Mouse (Mus musculus): Measurements from ENCODE around the gene Mst1r. TPM values are rescaled to one million over a fixed set of nuclear protein-coding genes. Genes with fewer than 3 reads are reported as not detected.

Gene Mst1r
- total and polyA plus RNA-seq, 3 experiments = 133 to 149 TPM; not detected in 1

GRCm38 (mm10) chr9:107934146-107934545 is 27.5 kb downstream of the Mst1r start:
- Histone ChIP-seq H3K79me2 (ENCODE audit: control insufficient read depth, insufficient read depth, low read length, poor library complexity) (no peaks in the 10 kb centered on the region), H3K27ac (ENCODE audit: control insufficient read depth, low read depth, low read length) (no peak overlapping the region), H3K4me1 (ENCODE audit: control insufficient read depth in 1 of 2, insufficient read depth in 2 of 2, low read length in 2 of 2) (no peaks in the 10 kb centered on the region), H3K27me3 (ENCODE audit: control insufficient read depth in 1 of 2, insufficient read depth in 2 of 2, low read length in 2 of 2) (peaks cover 6 to 15% of the 10 kb centered on the region in 2 experiments), H3K9me3 (replicated peaks; ENCODE audit: insufficient read depth, low read length) (no peaks in the 10 kb centered on the region), H3K4me3 (ENCODE audit: control insufficient read depth in 1 of 2, insufficient read depth in 1 of 2, low read depth in 2 of 2, low read length in 2 of 2) (no peak overlapping the region), H3K9ac (ENCODE audit: control insufficient read depth, low read depth, low read length, poor library complexity, severe bottlenecking) (no peak overlapping the region), H3K36me3 (ENCODE audit: control insufficient read depth in 1 of 2, insufficient read depth in 2 of 2, low read length in 2 of 2) (0 out of 4 replicates have a peak, but pooled peaks cover 0 to 2% of the 10 kb centered on the region in 2 experiments)
- DNase-seq (ENCODE audit: low read depth, low spot score) = no peak
- TF ChIP-seq TBP (IDR thresholded peaks at IDR 0.05; ENCODE audit: low read depth, low read length) = no peak
- TF ChIP-seq ZC3H11A (IDR thresholded peaks at IDR 0.05; ENCODE audit: low read depth, low read length) = no peak
- no peak for TF ChIP-seq MYB (IDR thresholded peaks at IDR 0.05; ENCODE audit: low read depth, low read length)
- TF ChIP-seq TAL1 (IDR thresholded peaks at IDR 0.05; ENCODE audit: low read length) = no peak
- TF ChIP-seq MAFK (IDR thresholded peaks at IDR 0.05; ENCODE audit: borderline replicate concordance, low read depth, low read length) = no peak
- TF ChIP-seq MAX (IDR thresholded peaks at IDR 0.05; ENCODE audit: low read length) = no peak
- TF ChIP-seq USF2 (IDR thresholded peaks at IDR 0.05; ENCODE audit: borderline replicate concordance in 1 of 2, insufficient read depth in 1 of 2, low read depth in 1 of 2, low read length in 2 of 2) = no peak
- TF ChIP-seq GATA1 (IDR thresholded peaks at IDR 0.05; ENCODE audit: low read depth, low read length) = no peak
- TF ChIP-seq ELF1 (IDR thresholded peaks at IDR 0.05; ENCODE audit: low read depth, low read length) = no peak
- no peak for TF ChIP-seq EP300 (IDR thresholded peaks at IDR 0.05; ENCODE audit: low read depth in 1 of 2, low read length in 2 of 2)
- TF ChIP-seq MEF2A (IDR thresholded peaks at IDR 0.05; ENCODE audit: extremely low read depth, insufficient replicate concordance, low read depth, low read length, poor library complexity, severe bottlenecking) = no peak
- TF ChIP-seq HCFC1 (IDR thresholded peaks at IDR 0.05; ENCODE audit: low read depth, low read length) = no peak
- no peak for TF ChIP-seq SMC3 (IDR thresholded peaks at IDR 0.05; ENCODE audit: low read depth, low read length)
- no peak for TF ChIP-seq GABPA (IDR thresholded peaks at IDR 0.05; ENCODE audit: low read depth, low read length)
- TF ChIP-seq BHLHE40 (IDR thresholded peaks at IDR 0.05; ENCODE audit: borderline replicate concordance, low read depth, low read length) = no peak
- TF ChIP-seq ZKSCAN1 (IDR thresholded peaks at IDR 0.05; ENCODE audit: low read depth, low read length) = no peak
- TF ChIP-seq ETS1 (IDR thresholded peaks at IDR 0.05; ENCODE audit: low read depth, low read length) = no peak

- 0 out of 4 replicates have a peak, but pooled peaks cover 0 to 2% of the 10 kb centered on the region in 2 experiments for H3K36me3 ChIP-seq (ENCODE audit: control insufficient read depth in 1 of 2, insufficient read depth in 2 of 2, low read length in 2 of 2)
- H3K27me3 ChIP-seq (ENCODE audit: control insufficient read depth in 1 of 2, insufficient read depth in 2 of 2, low read length in 2 of 2) = peaks cover 9 to 18% of the 10 kb centered on the region in 2 experiments
- H3K4me3 ChIP-seq (ENCODE audit: control insufficient read depth in 1 of 2, insufficient read depth in 1 of 2, low read depth in 2 of 2, low read length in 2 of 2) = peak within 1 kb of the TSS in 1 of 2 experiments; percentile 35; a peak in 1 of 4 replicates
- H3K27ac ChIP-seq (ENCODE audit: control insufficient read depth, low read depth, low read length) = no peak within 1 kb of the TSS
- no peaks in the 10 kb centered on the region for H3K9me3 ChIP-seq (replicated peaks; ENCODE audit: insufficient read depth, low read length)
- no peak for TF ChIP-seq TCF12 (IDR thresholded peaks at IDR 0.05; ENCODE audit: low read depth, low read length)
- no peak for TF ChIP-seq CHD2 (IDR thresholded peaks at IDR 0.05; ENCODE audit: low read length)
- no peak for TF ChIP-seq ZNF384 (IDR thresholded peaks at IDR 0.05; ENCODE audit: low read depth, low read length)
- TF ChIP-seq GATA1 (IDR thresholded peaks at IDR 0.05; ENCODE audit: low read depth, low read length) = no peak
- TF ChIP-seq SMC3 (IDR thresholded peaks at IDR 0.05; ENCODE audit: low read depth, low read length) = no peak
- no peak for TF ChIP-seq ZC3H11A (IDR thresholded peaks at IDR 0.05; ENCODE audit: low read depth, low read length)
- no peak for TF ChIP-seq MAFK (IDR thresholded peaks at IDR 0.05; ENCODE audit: borderline replicate concordance, low read depth, low read length)
- no peak for TF ChIP-seq POLR2AphosphoS5 (IDR thresholded peaks at IDR 0.05; ENCODE audit: borderline replicate concordance, low read depth, low read length)
- TF ChIP-seq POLR2AphosphoS2 (IDR thresholded peaks at IDR 0.05; ENCODE audit: low read length) = no peak
- no peak for TF ChIP-seq GABPA (IDR thresholded peaks at IDR 0.05; ENCODE audit: low read depth, low read length)
- TF ChIP-seq NRF1 (IDR thresholded peaks at IDR 0.05; ENCODE audit: insufficient read depth, low read depth, low read length, poor library complexity, severe bottlenecking) = no peak
- no peak for TF ChIP-seq BHLHE40 (IDR thresholded peaks at IDR 0.05; ENCODE audit: borderline replicate concordance, low read depth, low read length)
- TF ChIP-seq MAX (IDR thresholded peaks at IDR 0.05; ENCODE audit: low read length) = no peak
- no peak for TF ChIP-seq USF2 (IDR thresholded peaks at IDR 0.05; ENCODE audit: borderline replicate concordance in 1 of 2, insufficient read depth in 1 of 2, low read depth in 1 of 2, low read length in 2 of 2)
- no peak for TF ChIP-seq ELF1 (IDR thresholded peaks at IDR 0.05; ENCODE audit: low read depth, low read length)
- TF ChIP-seq TAL1 (IDR thresholded peaks at IDR 0.05; ENCODE audit: low read length) = no peak
- TF ChIP-seq CHD1 (IDR thresholded peaks at IDR 0.05; ENCODE audit: low read depth, low read length) = no peak
- TF ChIP-seq MYC (IDR thresholded peaks at IDR 0.05; ENCODE audit: low read depth, low read length) = no peak
- TF ChIP-seq NELFE (IDR thresholded peaks at IDR 0.05; ENCODE audit: low read depth, low read length) = no peak
- no peak for TF ChIP-seq MXI1 (IDR thresholded peaks at IDR 0.05; ENCODE audit: low read depth, low read length)
- DNase-seq (ENCODE audit: low read depth, low spot score) = no peak
- H3K9ac ChIP-seq (ENCODE audit: control insufficient read depth, low read depth, low read length, poor library complexity, severe bottlenecking) = no peak within 1 kb of the TSS
- H3K4me1 ChIP-seq (ENCODE audit: control insufficient read depth in 1 of 2, insufficient read depth in 2 of 2, low read length in 2 of 2) = no peaks in the 10 kb centered on the region
- no peaks in the 10 kb centered on the region for H3K79me2 ChIP-seq (ENCODE audit: control insufficient read depth, insufficient read depth, low read length, poor library complexity)
These were observed 28.7 kb downstream of the Mst1r start, which contains the start of gene Camkv for GRCm38 (mm10) chr9:107935374-107935773. Gene Camkv, plus strand, starts transcription at chr9:107935674.

Data from MEL (cell line).